Mouse (Mus musculus) hindbrain, embryonic 11.5 days (tissue): ENCODE measurements around the gene BC030500. TPM values are rescaled to one million over a fixed set of nuclear protein-coding genes. Genes with fewer than 3 reads are reported as not detected.

Source experiments
- ATAC-seq: fragments of 200-750 bp; cut with Nextera tagmentation; 2 replicates; pipeline ENCODE4 v1.8.0; 2017; ENCODE audit warnings: mild to moderate bottlenecking, moderate TSS enrichment, moderate library complexity; ENCODE audit not compliant: low FRiP score
- DNase-seq: peaks from one replicate; pipeline ENCODE4 v3.0.0-alpha.2; 2015; ENCODE audit warnings: low spot score
- H3K27ac ChIP-seq: fragments of 300-500 bp; sonication (generic); 2 replicates; pipeline ENCODE4 v1.5.1; 2014; ENCODE audit warnings: mild to moderate bottlenecking, low read depth, low read length
- H3K27me3 ChIP-seq: fragments of 300-500 bp; sonication (generic); 2 replicates; pipeline ENCODE4 v1.6.1; 2014; ENCODE audit warnings: mild to moderate bottlenecking, low read length, moderate library complexity, mixed read lengths; ENCODE audit not compliant: control insufficient read depth, insufficient read depth
- H3K36me3 ChIP-seq: fragments of 300-500 bp; sonication (generic); 2 replicates; pipeline ENCODE4 v1.6.1; 2014; ENCODE audit warnings: mild to moderate bottlenecking, low read length, moderate library complexity, mixed read lengths; ENCODE audit not compliant: control insufficient read depth, insufficient read depth
- H3K4me1 ChIP-seq: fragments of 300-500 bp; sonication (generic); replicated peaks from 2 replicates; pipeline ENCODE4 v1.6.1; 2014; ENCODE audit warnings: low read length, mixed read lengths; ENCODE audit not compliant: control insufficient read depth, insufficient read depth
- H3K4me2 ChIP-seq: fragments of 300-500 bp; sonication (generic); replicated peaks from 2 replicates; pipeline ENCODE4 v1.6.1; 2014; ENCODE audit warnings: mild to moderate bottlenecking, low read depth, low read length
- H3K4me3 ChIP-seq: fragments of 300-500 bp; sonication (generic); 2 replicates; pipeline ENCODE4 v1.5.1; 2014; ENCODE audit warnings: low read depth, low read length
- H3K9ac ChIP-seq: fragments of 300-500 bp; sonication (generic); 2 replicates; pipeline ENCODE4 v1.6.1; 2014; ENCODE audit warnings: low read depth, low read length
- H3K9me3 ChIP-seq: fragments of 300-500 bp; sonication (generic); 2 replicates; pipeline ENCODE4 v1.6.1; 2016; ENCODE audit warnings: low read length; ENCODE audit not compliant: control insufficient read depth
- WGBS: fragments of 180-500 bp; shearing (Covaris S2); extraction: QIAGEN DNeasy Blood & Tissue Kit; methylation state at CpG from one replicate; pipeline ENCODE4 v1.1.7; 2014; 5-methylcytosine and 5-hydroxymethylcytosine counted together
- polyA plus RNA-seq: library from polyadenylated mRNA; unstranded; fragments of >200 nt; fragmentation: Nextera tagmentation; extraction: Ambion mirVana; gene quantifications from 2 replicates; pipeline ENCODE4 v1.2.1, GENCODE M21; 2014

Gene BC030500
- 1.4 and 1.7 TPM in 2 replicates for polyA plus RNA-seq

- peak; percentile 21; the same call in 1 of the 2 replicates for ATAC-seq
- peak within 1 kb of the TSS; percentile 61 for H3K9ac ChIP-seq
- no peak within 1 kb of the TSS for H3K27ac ChIP-seq
- no peak for DNase-seq
- no peaks in the 10 kb centered on the region for H3K4me1 ChIP-seq
- peak within 1 kb of the TSS; percentile 60 for H3K4me3 ChIP-seq
- no peaks in the 10 kb centered on the region for H3K36me3 ChIP-seq
- peak within 1 kb of the TSS; percentile 93 for H3K4me2 ChIP-seq
- 6% methylated on average over 14 of the region's 14 CpGs for WGBS
- H3K9me3 ChIP-seq = no peaks in the 10 kb centered on the region
- peaks cover 3% of the 10 kb centered on the region; the same call in 1 of the 2 replicates for H3K27me3 ChIP-seq
These were observed at the start of gene BC030500 for GRCm38 (mm10) chr8:58911677-58912076. TSS of gene BC030500 (plus strand) at chr8:58911755.

- Histone ChIP-seq H3K9me3 (no peaks in the 10 kb centered on the region), H3K4me2 (no peak overlapping the region), H3K4me1 (no peaks in the 10 kb centered on the region), H3K27me3 (no peaks in the 10 kb centered on the region), H3K36me3 (no peaks in the 10 kb centered on the region), H3K4me3 (no peak overlapping the region), H3K27ac (no peak overlapping the region), H3K9ac (no peak overlapping the region)
- ATAC-seq = no peak
- 27% methylated on average over 1 of the region's 1 CpGs for WGBS
- DNase-seq = peak; percentile 57
These were observed 25.1 kb upstream of the BC030500 start for GRCm38 (mm10) chr8:58886405-58886804.

- H3K9ac ChIP-seq = no peak overlapping the region
- no peaks in the 10 kb centered on the region for H3K9me3 ChIP-seq
- WGBS = 97% methylated on average over 3 of the region's 3 CpGs
- H3K4me3 ChIP-seq = no peak overlapping the region
- ATAC-seq (no peak), DNase-seq (no peak)
- no peaks in the 10 kb centered on the region for H3K36me3 ChIP-seq
- no peak overlapping the region for H3K4me2 ChIP-seq
- no peaks in the 10 kb centered on the region for H3K27me3 ChIP-seq
- H3K27ac ChIP-seq = no peak overlapping the region
- no peaks in the 10 kb centered on the region for H3K4me1 ChIP-seq
These were observed 21.0 kb upstream of the BC030500 start for GRCm38 (mm10) chr8:58890591-58890990.

- 88% methylated on average over 6 of the region's 6 CpGs for WGBS
These were observed 15.6 kb upstream of the BC030500 start for GRCm38 (mm10) chr8:58895960-58896359.

GRCm38 (mm10) chr8:58904465-58904864 lies 7.1 kb upstream of the BC030500 start:
- H3K9ac ChIP-seq = no peak overlapping the region
- H3K27ac ChIP-seq = no peak overlapping the region
- DNase-seq = no peak

More at GRCm38 (mm10) chr8:58895960-58896359, 15.6 kb upstream of the BC030500 start:
- Histone ChIP-seq H3K27me3 (no peaks in the 10 kb centered on the region), H3K9me3 (no peaks in the 10 kb centered on the region), H3K4me1 (no peaks in the 10 kb centered on the region), H3K36me3 (no peaks in the 10 kb centered on the region), H3K27ac (no peak overlapping the region), H3K9ac (no peak overlapping the region), H3K4me3 (no peak overlapping the region), H3K4me2 (no peak overlapping the region)
- no peak for ATAC-seq
- no peak for DNase-seq

GRCm38 (mm10) chr8:58912196-58912839 lies 763 bp downstream of the BC030500 start, which contains the start of gene Galntl6:
TSS of gene Galntl6 (minus strand) at chr8:58912640.
- under 1% methylated on average over 37 of the region's 37 CpGs for WGBS
- peak; percentile 65 for DNase-seq

More at GRCm38 (mm10) chr8:58904465-58904864, 7.1 kb upstream of the BC030500 start:
- no peak overlapping the region for H3K4me2 ChIP-seq
- no peak for ATAC-seq
- H3K27me3 ChIP-seq = no peaks in the 10 kb centered on the region
- H3K4me3 ChIP-seq = no peak overlapping the region
- no peaks in the 10 kb centered on the region for H3K36me3 ChIP-seq
- no peaks in the 10 kb centered on the region for H3K4me1 ChIP-seq
- H3K9me3 ChIP-seq = no peaks in the 10 kb centered on the region
- WGBS = 41% methylated on average over 2 of the region's 2 CpGs

GRCm38 (mm10) chr8:58912840-58913639 lies 1.5 kb downstream of the BC030500 start:
- H3K27me3 ChIP-seq = peaks cover 3% of the 10 kb centered on the region; the same call in 1 of the 2 replicates
- DNase-seq (no peak), ATAC-seq (peak; percentile 67)
- H3K4me2 ChIP-seq = peak overlapping the region; percentile 93
- peak overlapping the region; percentile 61 for H3K9ac ChIP-seq
- no peaks in the 10 kb centered on the region for H3K9me3 ChIP-seq
- no peak overlapping the region for H3K27ac ChIP-seq
- no peaks in the 10 kb centered on the region for H3K36me3 ChIP-seq
- no peaks in the 10 kb centered on the region for H3K4me1 ChIP-seq
- H3K4me3 ChIP-seq = peak overlapping the region; percentile 60
- under 1% methylated on average over 30 of the region's 30 CpGs for WGBS

More at GRCm38 (mm10) chr8:58912196-58912839, 763 bp downstream of the BC030500 start, which contains the start of gene Galntl6:
- peak within 1 kb of the TSS; percentile 93 for H3K4me2 ChIP-seq
- H3K36me3 ChIP-seq = no peaks in the 10 kb centered on the region
- peak within 1 kb of the TSS; percentile 61 for H3K9ac ChIP-seq
- H3K27ac ChIP-seq = no peak within 1 kb of the TSS
- H3K4me3 ChIP-seq = peak within 1 kb of the TSS; percentile 60
- no peaks in the 10 kb centered on the region for H3K4me1 ChIP-seq
- peak; percentile 78 for ATAC-seq
- H3K9me3 ChIP-seq = no peaks in the 10 kb centered on the region
- H3K27me3 ChIP-seq = peaks cover 3% of the 10 kb centered on the region; the same call in 1 of the 2 replicates

GRCm38 (mm10) chr8:58913640-58913968 lies 2.0 kb downstream of the BC030500 start:
- no peak overlapping the region for H3K9ac ChIP-seq
- H3K4me2 ChIP-seq = peak overlapping the region; percentile 93
- H3K4me3 ChIP-seq = no peak overlapping the region; the same call in 1 of the 2 replicates
- no peaks in the 10 kb centered on the region for H3K36me3 ChIP-seq
- 50% methylated on average over 2 of the region's 3 CpGs for WGBS
- H3K27me3 ChIP-seq = peaks cover 3% of the 10 kb centered on the region; the same call in 1 of the 2 replicates
- no peaks in the 10 kb centered on the region for H3K9me3 ChIP-seq
- H3K4me1 ChIP-seq = no peaks in the 10 kb centered on the region
- DNase-seq (no peak), ATAC-seq (no peak)
- no peak overlapping the region for H3K27ac ChIP-seq
